ENCODE assay signal across 8 mouse cellular contexts in the genomic region with DNA sequence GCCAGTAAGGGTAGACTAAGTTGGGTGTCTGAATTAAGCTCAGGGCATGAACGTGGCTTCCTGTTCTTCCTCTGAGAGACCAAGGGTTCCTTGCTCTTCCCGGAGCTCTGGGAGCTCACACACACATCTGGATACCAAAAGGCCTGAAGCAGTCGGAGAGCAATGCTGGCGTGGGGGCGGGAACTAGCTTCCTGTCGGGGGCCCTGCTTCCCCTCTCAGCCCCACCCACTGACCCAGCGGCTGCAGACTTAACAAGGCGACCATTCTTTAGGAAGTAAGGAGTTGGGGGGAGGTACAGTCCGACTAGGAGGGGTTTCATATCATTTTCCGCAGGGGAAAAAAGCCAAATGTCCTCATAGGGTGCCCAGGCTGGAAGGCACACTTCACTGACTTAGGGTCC.
DNase-seq lines count a peak whose midpoint lies in the region; ATAC-seq and TF ChIP-seq lines count a peak whose summit lies in the region.
"Had no signal": no experiment of that assay in that cellular context is flagged by ENCODE, and none has a peak within 500 bp of the region (broad histone marks: within the 10 kb centered on the region; RNA-seq: fewer than 3 reads in every experiment).

No protein-coding gene starts in this region.

- peaks cover 16% of the 10 kb centered on the region for H3K4me1 ChIP-seq in intestine, embryonic 16.5 days (ENCODE audit: control insufficient read depth, insufficient read depth, low read length)
- no peaks in the 10 kb centered on the region for H3K4me1 ChIP-seq in lung, embryonic 14.5 days (ENCODE audit: insufficient read depth)
- H3K4me1 ChIP-seq: hindbrain, embryonic 15.5 days had no signal

- WGBS in intestine, embryonic 16.5 days: 36% methylated on average over 10 of the region's 10 CpGs
- WGBS in lung, embryonic 14.5 days: 18% methylated on average over 10 of the region's 10 CpGs

- TF ChIP-seq CTCF in lung, embryonic 14.5 days (IDR thresholded peaks at IDR 0.05; ENCODE audit: low read depth): no peak

- peak; percentile 85 for ATAC-seq in CD4-positive, CD25-positive, alpha-beta regulatory T cell, adult 4 months
- ATAC-seq in granulocyte monocyte progenitor cell, adult 5-6 weeks (replicated peaks; ENCODE audit: poor library complexity, severe bottlenecking): peak; percentile 98
- peak; percentile 22 for ATAC-seq in intestine, embryonic 16.5 days
- peak; percentile 85 for ATAC-seq in lung, embryonic 14.5 days (ENCODE audit: insufficient read depth)

- H3K4me3 ChIP-seq in intestine, embryonic 16.5 days (ENCODE audit: low read length): no peak overlapping the region
- no peak overlapping the region for H3K4me3 ChIP-seq in lung, embryonic 14.5 days (ENCODE audit: low read depth, low read length)
- H3K4me3 ChIP-seq: hindbrain, embryonic 15.5 days had no signal

- H3K9me3 ChIP-seq in intestine, embryonic 16.5 days (ENCODE audit: control insufficient read depth, low read length): no peaks in the 10 kb centered on the region
- no peaks in the 10 kb centered on the region for H3K9me3 ChIP-seq in lung, embryonic 14.5 days (ENCODE audit: low read depth, low read length)
- H3K9me3 ChIP-seq: hindbrain, embryonic 15.5 days had no signal

- H3K4me2 ChIP-seq in intestine, embryonic 16.5 days (ENCODE audit: low read depth, low read length): no peak overlapping the region
- peak overlapping the region; percentile 8; the same call in 1 of the 2 replicates for H3K4me2 ChIP-seq in lung, embryonic 14.5 days
- H3K4me2 ChIP-seq: hindbrain, embryonic 15.5 days had no signal

- peaks cover 27% of the 10 kb centered on the region for H3K36me3 ChIP-seq in intestine, embryonic 16.5 days (ENCODE audit: control insufficient read depth, insufficient read depth, low read length)
- H3K36me3 ChIP-seq in lung, embryonic 14.5 days (ENCODE audit: insufficient read depth): peaks cover 93% of the 10 kb centered on the region

- DNase-seq in T-cell, adult 2 months (ENCODE audit: low spot score): peak; percentile 26
- peak; percentile 90 for DNase-seq in lung, embryonic 14.5 days
- DNase-seq in thymus, postnatal 0 days (ENCODE audit: low spot score): peak; percentile 84
- DNase-seq in Muller cell, postnatal 12 days (ENCODE audit: inconsistent ontology term): no peak

- peak overlapping the region; percentile 77 for H3K27ac ChIP-seq in intestine, embryonic 16.5 days (ENCODE audit: low read length)
- peak overlapping the region; percentile 75 for H3K27ac ChIP-seq in lung, embryonic 14.5 days (ENCODE audit: low read depth)
- H3K27ac ChIP-seq: hindbrain, embryonic 15.5 days had no signal

- no peaks in the 10 kb centered on the region for H3K27me3 ChIP-seq in intestine, embryonic 16.5 days (replicated peaks; ENCODE audit: control insufficient read depth, insufficient read depth, low read length)
- H3K27me3 ChIP-seq in lung, embryonic 14.5 days (ENCODE audit: insufficient read depth, low read length): no peaks in the 10 kb centered on the region
- H3K27me3 ChIP-seq: hindbrain, embryonic 15.5 days had no signal

- no peak overlapping the region; the same call in 1 of the 2 replicates for H3K9ac ChIP-seq in intestine, embryonic 16.5 days (ENCODE audit: low read depth, low read length)
- no peak overlapping the region for H3K9ac ChIP-seq in lung, embryonic 14.5 days
- H3K9ac ChIP-seq: hindbrain, embryonic 15.5 days had no signal

Comparison
In these comparisons a context has a peak if more than half of its experiments do, and no peak if none do; other contexts are left out.
1. ATAC-seq: peak in every context shown above with its lines; median percentile 98 in granulocyte monocyte progenitor cell, adult 5-6 weeks; 85 in CD4-positive, CD25-positive, alpha-beta regulatory T cell, adult 4 months; 85 in lung, embryonic 14.5 days; 22 in intestine, embryonic 16.5 days.